9 mouse cellular contexts compared by ENCODE assay signal in genomic region chr3:96601941-96602703, GRCm38 (mm10). TPM values are rescaled to one million over a fixed set of nuclear protein-coding genes. Genes with fewer than 3 reads are reported as not detected.
A peak's percentile ranks its signal among the peaks of the same experiment; 100 is the strongest.
DNase-seq lines count a peak whose midpoint lies in the region; ATAC-seq lines count a peak whose summit lies in the region.
"Had no signal": no experiment of that assay in that cellular context is flagged by ENCODE, and none has a peak within 500 bp of the region (broad histone marks: within the 10 kb centered on the region; RNA-seq: fewer than 3 reads in every experiment).

No protein-coding gene starts in this region.

- H3K9me3 ChIP-seq in heart, embryonic 11.5 days (replicated peaks; ENCODE audit: control insufficient read depth, low read length) = no peaks in the 10 kb centered on the region
- H3K9me3 ChIP-seq in midbrain, embryonic 14.5 days (ENCODE audit: control insufficient read depth, low read length) = no peaks in the 10 kb centered on the region

- H3K27ac ChIP-seq in heart, embryonic 11.5 days (ENCODE audit: low read depth, low read length) = peak overlapping the region; percentile 96
- H3K27ac ChIP-seq in midbrain, embryonic 14.5 days (replicated peaks; ENCODE audit: low read depth, low read length) = peak overlapping the region; percentile 95

- H3K36me3 ChIP-seq in heart, embryonic 11.5 days (ENCODE audit: control insufficient read depth, insufficient read depth, low read length) = no peaks in the 10 kb centered on the region
- H3K36me3 ChIP-seq in midbrain, embryonic 14.5 days (ENCODE audit: control insufficient read depth, insufficient read depth, low read length) = no peaks in the 10 kb centered on the region

- H3K4me3 ChIP-seq in heart, embryonic 11.5 days (ENCODE audit: low read depth, low read length) = peak overlapping the region; percentile 84
- H3K4me3 ChIP-seq in midbrain, embryonic 14.5 days (replicated peaks; ENCODE audit: low read depth, low read length) = peak overlapping the region; percentile 69

- peaks cover 2% of the 10 kb centered on the region; the same call in 1 of the 2 replicates for H3K27me3 ChIP-seq in heart, embryonic 11.5 days (ENCODE audit: control insufficient read depth, insufficient read depth, low read length)
- H3K27me3 ChIP-seq in midbrain, embryonic 14.5 days (ENCODE audit: control insufficient read depth, insufficient read depth, low read length) = no peaks in the 10 kb centered on the region

- H3K4me2 ChIP-seq in heart, embryonic 11.5 days = peak overlapping the region; percentile 72
- peak overlapping the region; percentile 87 for H3K4me2 ChIP-seq in midbrain, embryonic 14.5 days (ENCODE audit: low read length)

- no peak for ATAC-seq in heart, embryonic 11.5 days (replicated peaks; ENCODE audit: insufficient number of reproducible peaks, low FRiP score, low TSS enrichment)
- ATAC-seq in midbrain, embryonic 14.5 days (ENCODE audit: low FRiP score, low TSS enrichment) = no peak

- peak; percentile 45 for DNase-seq in gastrocnemius, postnatal 14 days
- DNase-seq in gastrocnemius, postnatal 10 days = no peak
- DNase-seq in cerebellum, adult 18-20 months = peak; percentile 39 to 51
- peak; percentile 40 to 46 for DNase-seq in kidney, postnatal 25 days
- DNase-seq in midbrain, embryonic 14.5 days = peak; percentile 66
- DNase-seq in spleen, postnatal 4 days (ENCODE audit: low spot score in 2 of 2) = no peak
- DNase-seq in left cerebral cortex, adult 9 months (ENCODE audit: low spot score in 2 of 2) = no peak

- peak overlapping the region; percentile 87 for H3K9ac ChIP-seq in heart, embryonic 11.5 days (ENCODE audit: low read depth, low read length)
- H3K9ac ChIP-seq in midbrain, embryonic 14.5 days (replicated peaks; ENCODE audit: low read length) = peak overlapping the region; percentile 92

- intact Hi-C loops in gastrocnemius, postnatal 14 days (cut with DNase I; ENCODE audit: low total_unique reads) = no loop called here

- H3K4me1 ChIP-seq in heart, embryonic 11.5 days (ENCODE audit: control insufficient read depth, insufficient read depth, low read length) = peaks cover 32% of the 10 kb centered on the region
- H3K4me1 ChIP-seq in midbrain, embryonic 14.5 days (ENCODE audit: control insufficient read depth, insufficient read depth, low read length) = peaks cover 59% of the 10 kb centered on the region

- 29% methylated on average over 10 of the region's 10 CpGs for WGBS in heart, embryonic 11.5 days (ENCODE audit: insufficient replicate concordance)
- 9% methylated on average over 10 of the region's 10 CpGs for WGBS in midbrain, embryonic 14.5 days

RNA-seq across cellular contexts. Expression of gene Lix1l, which starts 1.2 kb away (rescaled TPM):
- 10 to 100 TPM; 13.6 to 16.4 TPM for total RNA-seq in gastrocnemius, postnatal 14 days (2021)
- total RNA-seq in gastrocnemius, postnatal 10 days (2021) = 10 to 100 TPM; 24.1 to 26.9 TPM
- 6.4 and 6.7 TPM in 2 replicates for polyA plus RNA-seq in heart, embryonic 11.5 days (2014; fragmentation: Nextera tagmentation; extraction: Ambion mirVana)
- 6.7 and 7.5 TPM in 2 replicates for polyA plus RNA-seq in midbrain, embryonic 14.5 days (2014; fragmentation: Nextera tagmentation; extraction: Ambion mirVana)

RNA-seq across cellular contexts. Expression of gene Ankrd34a, which starts 5.7 kb away (rescaled TPM):
- 1 to 10 TPM in 1 of 2 experiments, under 1 TPM in 1; 0.66 to 1.9 TPM for total RNA-seq in gastrocnemius, postnatal 14 days (2021)
- 1 to 10 TPM in 1 of 2 experiments, under 1 TPM in 1; 0.96 to 1.9 TPM for total RNA-seq in gastrocnemius, postnatal 10 days (2021)
- 9.0 TPM in 2 replicates for polyA plus RNA-seq in heart, embryonic 11.5 days (2014; fragmentation: Nextera tagmentation; extraction: Ambion mirVana)
- 12.0 and 13.7 TPM in 2 replicates for polyA plus RNA-seq in midbrain, embryonic 14.5 days (2014; fragmentation: Nextera tagmentation; extraction: Ambion mirVana)

RNA-seq across cellular contexts. Expression of gene Polr3gl, which starts 8.1 kb away (rescaled TPM):
- 10 to 100 TPM; 30.3 to 34.0 TPM for total RNA-seq in gastrocnemius, postnatal 14 days (2021)
- total RNA-seq in gastrocnemius, postnatal 10 days (2021) = 10 to 100 TPM; 32.1 to 32.7 TPM
- polyA plus RNA-seq in heart, embryonic 11.5 days (2014; fragmentation: Nextera tagmentation; extraction: Ambion mirVana) = 21.4 and 23.8 TPM in 2 replicates
- 14.8 and 17.1 TPM in 2 replicates for polyA plus RNA-seq in midbrain, embryonic 14.5 days (2014; fragmentation: Nextera tagmentation; extraction: Ambion mirVana)

RNA-seq across cellular contexts. Expression of gene Gm16253, which starts 25.3 kb away (rescaled TPM):
- 1 to 10 TPM; 1.2 to 1.5 TPM for total RNA-seq in gastrocnemius, postnatal 14 days (2021)
- 1 to 10 TPM in 1 of 2 experiments, under 1 TPM in 1; 0.70 to 1.1 TPM for total RNA-seq in gastrocnemius, postnatal 10 days (2021)
- polyA plus RNA-seq in heart, embryonic 11.5 days (2014; fragmentation: Nextera tagmentation; extraction: Ambion mirVana) = 1.2 and 1.5 TPM in 2 replicates
- 0.43 and 0.45 TPM in 2 replicates for polyA plus RNA-seq in midbrain, embryonic 14.5 days (2014; fragmentation: Nextera tagmentation; extraction: Ambion mirVana)
- polyA plus RNA-seq: gonadal fat pad, adult 2 months had no signal

RNA-seq across cellular contexts. Expression of gene Rbm8a, which starts 27.6 kb away (rescaled TPM):
- total RNA-seq in gastrocnemius, postnatal 14 days (2021) = 10 to 100 TPM; 36.6 to 44.1 TPM
- total RNA-seq in gastrocnemius, postnatal 10 days (2021) = 10 to 100 TPM; 57.0 to 65.1 TPM
- polyA plus RNA-seq in heart, embryonic 11.5 days (2014; fragmentation: Nextera tagmentation; extraction: Ambion mirVana) = 124 TPM in 2 replicates
- 125 and 139 TPM in 2 replicates for polyA plus RNA-seq in midbrain, embryonic 14.5 days (2014; fragmentation: Nextera tagmentation; extraction: Ambion mirVana)

Comparison
In these comparisons a context has a peak if more than half of its experiments do, and no peak if none do; other contexts are left out.
1. DNase-seq: peak in gastrocnemius, postnatal 14 days (single experiment), cerebellum, adult 18-20 months (2 of 2), kidney, postnatal 25 days (2 of 2) and midbrain, embryonic 14.5 days (single experiment); none in gastrocnemius, postnatal 10 days (single experiment), spleen, postnatal 4 days (0 of 2) and left cerebral cortex, adult 9 months (0 of 2).